Mouse (Mus musculus) heart, postnatal 10 days (tissue): ENCODE measurements around the gene Pam. TPM values are rescaled to one million over a fixed set of nuclear protein-coding genes. Genes with fewer than 3 reads are reported as not detected.

Source experiments
- DNase-seq, 2 experiments: peaks; one replicate each; pipeline ENCODE4 v3.0.0; 2021
- intact Hi-C: fragments of 180-260 bp; cut with DNase I; formaldehyde crosslinking; loops from one replicate; pipeline ENCODE4 v1.15.1; 2025
- total RNA-seq, 2 experiments: library from RNA; stranded (reverse); gene quantifications; 2 replicates each; pipeline ENCODE4 v1.2.3; 2021

The Pam gene
- total RNA-seq, 2 experiments from 2014 or later, result 636 to 706 TPM

- no peak for DNase-seq
- intact Hi-C loops, result no loop called here
These were observed 173.1 kb downstream of the Pam start for GRCm38 (mm10) chr1:97922395-97922794.

- DNase-seq, result peak; percentile 15 to 18
- intact Hi-C loops, result no loop called here
These were observed 173.6 kb downstream of the Pam start for GRCm38 (mm10) chr1:97921886-97922285.

DNA sequence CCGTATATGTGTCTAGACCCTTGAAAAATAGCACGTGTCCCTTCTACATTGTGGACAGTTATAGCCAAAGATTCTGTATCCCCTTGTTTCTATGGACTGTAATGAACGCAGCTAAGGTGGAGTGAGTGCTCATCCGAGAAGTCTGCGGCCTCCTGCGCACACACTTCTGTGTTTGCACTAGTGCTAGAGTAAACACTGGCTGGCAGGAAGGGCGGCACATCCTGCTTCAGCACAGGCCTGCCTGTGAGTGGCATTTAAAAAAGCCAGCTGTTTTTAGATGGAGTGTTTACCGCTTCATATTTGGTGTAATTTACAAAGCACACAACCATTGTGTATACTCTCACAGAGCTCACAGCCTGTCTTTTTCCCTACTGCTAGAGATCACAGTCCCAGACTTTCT is 177.0 kb downstream of the Pam start:
- peak in 1 of 2 experiments; percentile 14 for DNase-seq
- intact Hi-C loops, result no loop called here

- intact Hi-C loops, result no loop called here
- DNase-seq, result no peak
These were observed 178.5 kb downstream of the Pam start for GRCm38 (mm10) chr1:97916971-97917234.

GRCm38 (mm10) chr1:97916218-97916970 is 179.1 kb downstream of the Pam start:
- no peak for DNase-seq
- intact Hi-C loops, result no loop called here

DNA sequence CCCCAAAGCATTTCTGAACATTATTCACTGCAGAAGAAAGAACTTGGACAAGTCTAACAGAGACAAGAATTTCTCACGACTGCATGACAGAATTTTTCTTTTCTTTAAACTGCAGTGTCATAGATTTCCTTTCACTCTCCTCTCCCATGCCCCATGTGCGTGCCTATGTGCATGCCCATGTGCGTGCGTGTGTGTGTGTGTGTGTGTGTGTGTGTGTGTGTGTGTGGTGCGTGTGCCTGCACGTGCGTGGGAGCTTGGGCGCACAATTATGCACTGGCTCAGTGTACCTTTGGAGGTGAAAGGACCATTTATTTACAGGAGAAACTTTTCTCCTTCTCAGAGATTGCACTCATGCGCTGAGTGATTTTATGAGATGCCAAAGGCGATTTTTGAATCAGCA is 179.7 kb downstream of the Pam start:
- intact Hi-C loops, result no loop called here
- no peak for DNase-seq

GRCm38 (mm10) chr1:97910874-97911273 is 184.6 kb downstream of the Pam start:
- peak; percentile 19 to 25 for DNase-seq

GRCm38 (mm10) chr1:97909561-97909960 is 185.9 kb downstream of the Pam start:
- peak in 1 of 2 experiments; percentile 15 for DNase-seq
- intact Hi-C loops, result no loop called here

More at GRCm38 (mm10) chr1:97910874-97911273, 184.6 kb downstream of the Pam start:
- intact Hi-C loops, result no loop called here

DNA sequence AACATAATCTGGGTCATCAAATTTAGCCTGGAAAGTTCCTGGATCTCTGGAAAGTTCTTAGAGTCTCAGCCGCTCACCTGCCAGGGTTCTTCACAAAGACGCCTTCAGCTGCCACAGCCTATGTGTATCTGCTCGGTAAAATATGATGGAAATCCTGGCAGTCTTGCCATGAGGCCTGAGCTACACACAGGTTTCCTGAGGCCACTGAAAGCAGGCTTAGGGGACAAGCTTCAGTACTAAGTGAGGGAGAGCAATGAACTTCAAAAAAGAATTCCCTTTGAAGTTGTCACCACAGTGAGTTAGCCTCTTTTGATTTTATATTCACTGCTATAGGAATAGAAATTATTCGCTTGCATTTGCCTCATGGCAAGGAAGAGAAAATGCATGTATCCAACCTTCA is 186.7 kb downstream of the Pam start:
- intact Hi-C loops, result no loop called here
- DNase-seq, result no peak

- intact Hi-C loops, result no loop called here
- no peak for DNase-seq
These were observed 191.5 kb downstream of the Pam start for GRCm38 (mm10) chr1:97903912-97904460.

- intact Hi-C loops, result no loop called here
- DNase-seq, result no peak
These were observed 192.6 kb downstream of the Pam start for GRCm38 (mm10) chr1:97902830-97903229.

DNA sequence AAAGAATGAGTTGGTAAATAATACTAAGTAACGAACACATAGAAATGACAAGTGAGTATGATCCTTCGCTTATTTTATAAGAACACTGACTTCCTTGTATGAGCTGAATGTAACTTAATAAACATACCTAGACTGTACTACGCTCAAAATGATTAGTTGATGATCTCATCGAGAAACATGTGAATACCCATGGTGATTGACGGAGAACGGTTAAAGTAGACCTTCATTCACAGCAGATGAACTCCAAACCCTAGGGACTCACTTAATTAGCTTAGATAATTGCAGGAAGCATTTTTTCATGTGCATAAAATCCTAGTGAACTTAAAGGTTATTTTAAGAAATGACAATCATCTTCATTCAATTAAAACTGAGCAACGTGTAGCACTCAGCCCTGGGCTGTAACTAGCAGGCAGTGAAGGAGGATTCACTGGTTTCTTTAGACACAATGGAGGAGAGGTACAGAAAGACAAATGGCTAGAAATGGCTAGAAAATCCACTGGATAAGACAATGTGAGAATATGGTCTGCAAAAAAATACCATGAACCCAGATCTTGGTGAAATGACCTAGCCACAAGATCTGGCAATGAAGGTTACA is 194.8 kb downstream of the Pam start:
- intact Hi-C loops, result no loop called here
- no peak for DNase-seq

DNA sequence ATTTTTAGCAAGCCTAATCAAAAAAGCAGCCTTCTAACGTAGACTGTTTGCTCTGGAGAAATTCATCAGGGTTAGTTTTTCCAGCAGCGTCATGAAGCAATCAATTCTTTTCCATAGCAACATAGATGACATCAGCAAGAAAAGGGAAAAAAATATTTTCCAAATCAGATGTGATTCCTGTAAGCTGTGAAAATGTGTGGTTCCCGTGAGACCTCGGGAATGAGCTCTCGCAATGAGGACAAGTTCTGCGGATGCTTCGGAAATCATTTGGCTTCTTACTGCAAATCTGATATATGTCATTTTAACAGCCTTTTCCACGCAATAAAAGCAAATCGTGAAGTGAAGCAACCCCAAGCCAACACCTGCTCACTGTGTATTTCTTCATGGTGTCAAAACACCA is 207.9 kb downstream of the Pam start:
- no peak for DNase-seq
- intact Hi-C loops, result no loop called here

- intact Hi-C loops, result no loop called here
- DNase-seq, result no peak
These were observed 211.9 kb downstream of the Pam start for GRCm38 (mm10) chr1:97883498-97883897.

GRCm38 (mm10) chr1:97877037-97877436 is 218.4 kb downstream of the Pam start:
- intact Hi-C loops, result no loop called here
- no peak for DNase-seq

DNA sequence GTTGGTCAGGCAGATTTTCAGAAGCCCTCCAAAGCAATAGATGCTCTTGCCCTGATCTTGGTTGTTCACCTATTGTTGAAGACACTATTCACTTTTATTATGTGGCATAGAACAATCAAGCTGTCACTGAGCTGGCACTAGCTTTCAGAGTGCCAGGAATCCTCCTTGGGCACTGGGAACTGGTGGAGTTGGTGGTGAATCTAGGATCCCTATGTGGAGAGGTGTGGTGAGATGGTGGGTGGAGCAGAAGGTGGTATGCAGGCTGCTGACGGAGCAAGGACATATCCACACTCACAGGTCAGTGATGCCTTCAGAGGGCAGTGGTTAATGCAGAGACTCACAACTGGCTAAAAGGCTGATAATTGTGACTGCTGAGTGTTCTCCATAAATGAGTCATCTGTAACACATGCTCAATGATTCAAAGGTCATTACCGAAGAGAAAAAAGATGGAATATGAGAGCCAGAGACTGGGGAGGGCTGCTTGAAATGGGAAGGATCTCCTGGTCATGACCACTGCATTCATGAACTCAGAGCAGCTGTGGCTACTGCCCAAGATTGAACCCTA is 221.9 kb downstream of the Pam start:
- intact Hi-C loops, result no loop called here
- DNase-seq, result no peak

- intact Hi-C loops, result no loop called here
- DNase-seq, result no peak
These were observed 223.0 kb downstream of the Pam start for GRCm38 (mm10) chr1:97872493-97872892.

- intact Hi-C loops, result no loop called here
- no peak for DNase-seq
These were observed 223.4 kb downstream of the Pam start for GRCm38 (mm10) chr1:97872072-97872471.

GRCm38 (mm10) chr1:97864135-97864534 is 231.3 kb downstream of the Pam start:
- intact Hi-C loops, result no loop called here
- no peak for DNase-seq

- peak in 1 of 2 experiments; percentile 23 for DNase-seq
- intact Hi-C loops, result no loop called here
These were observed 232.3 kb downstream of the Pam start for GRCm38 (mm10) chr1:97863140-97863539.

GRCm38 (mm10) chr1:97862734-97863133 is 232.7 kb downstream of the Pam start:
- intact Hi-C loops, result no loop called here
- DNase-seq, result no peak

DNA sequence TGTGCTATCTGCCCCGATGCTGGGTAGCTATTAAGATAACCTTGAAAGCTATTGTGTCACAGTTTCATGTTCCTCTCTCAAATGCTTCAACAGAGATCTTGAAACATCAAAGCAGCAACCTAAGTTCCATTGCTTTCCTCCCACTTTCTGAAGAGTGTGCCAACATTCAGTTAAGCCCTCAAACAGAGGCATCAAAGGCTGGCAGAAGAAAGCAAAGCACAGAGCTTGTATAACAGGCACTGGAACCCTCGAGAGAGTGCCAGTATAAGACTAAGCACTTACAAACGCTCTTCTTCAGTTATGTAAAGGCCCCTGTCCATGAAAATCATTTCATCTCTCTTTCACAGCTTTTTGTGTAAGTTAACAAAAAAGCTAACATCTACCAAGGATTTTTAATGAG is 241.2 kb downstream of the Pam start:
- intact Hi-C loops, result no loop called here
- DNase-seq, result no peak
